Mouse (Mus musculus) T-helper 17 cell (primary cell): ENCODE data around the gene Muc5ac.

Experiments used
- in situ Hi-C, 2 experiments: fragments of 300-600 bp; cut with MboI, MseI; formaldehyde crosslinking; loops; 1 replicate in 1 of 2; 2 replicates in 1 of 2; pipeline ENCODE4 v1.15.1; 2025; ENCODE audit warnings: high pct_unique_total_duplicates in 2 of 2

Muc5ac gene

GRCm38 (mm10) chr7:141824398-141824797, 35.6 kb downstream of the Muc5ac start:
- in situ Hi-C loops = loop anchor here in 1 of 2 experiments (5.0 kb wide), 1 partner anchor 77 kb away; no protein-coding TSS in a partner anchor

GRCm38 (mm10) chr7:141835941-141836340, 47.2 kb downstream of the Muc5ac start:
- in situ Hi-C loops = loop anchor here in 1 of 2 experiments (10.0 kb wide), 1 partner anchor 131 kb away; no protein-coding TSS in a partner anchor

- in situ Hi-C loops = loop anchor here in 1 of 2 experiments (10.0 kb wide), 1 partner anchor 132 kb away; no protein-coding TSS in a partner anchor
Observed at GRCm38 (mm10) chr7:141836423-141836822, 47.7 kb downstream of the Muc5ac start.

GRCm38 (mm10) chr7:141838779-141839178, 50.0 kb downstream of the Muc5ac start, which contains the start of gene Muc5b:
Muc5b (plus strand) TSS chr7:141839070.
- in situ Hi-C loops = loop anchor here in 1 of 2 experiments (10.0 kb wide), 1 partner anchor 134 kb away; no protein-coding TSS in a partner anchor

DNA sequence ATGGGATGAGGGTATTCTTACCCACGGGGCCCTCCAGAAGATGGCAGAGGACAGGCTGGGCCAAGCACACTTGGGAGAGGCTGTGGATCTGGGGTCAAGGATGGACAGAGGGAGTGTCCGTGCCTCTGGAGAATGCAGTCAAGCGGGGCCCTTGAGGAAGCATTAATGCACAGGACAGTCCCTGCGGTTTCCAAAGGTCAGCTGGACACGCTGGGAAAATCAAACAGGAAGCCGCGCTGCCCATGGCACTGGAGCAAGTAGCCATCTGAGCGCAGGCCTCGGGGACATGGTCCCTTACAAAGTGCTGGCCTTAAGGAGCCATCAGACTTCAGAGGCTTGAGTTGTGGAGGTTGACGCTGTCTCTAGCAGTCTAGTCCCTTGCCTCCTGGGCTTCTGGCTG, 51.6 kb downstream of the Muc5ac start:
- in situ Hi-C loops = no loop called here

DNA sequence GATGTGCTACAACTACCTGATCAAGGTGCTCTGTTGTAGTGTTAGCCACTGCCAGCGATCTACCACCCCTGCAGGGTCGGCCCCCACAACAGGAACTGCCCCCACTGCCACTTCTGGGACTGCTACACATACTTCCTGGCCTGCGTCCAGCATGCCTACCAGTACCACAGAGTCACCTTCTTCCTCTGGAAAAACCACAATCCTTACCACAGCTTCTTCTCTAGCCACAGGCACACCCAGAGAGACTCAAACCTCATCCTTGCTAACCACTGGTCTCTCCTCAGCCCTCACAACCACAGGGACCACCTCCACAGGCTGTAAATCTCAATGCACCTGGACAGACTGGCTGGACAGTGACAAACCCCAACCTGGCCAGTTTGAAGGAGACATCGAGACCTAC, 72.3 kb downstream of the Muc5ac start:
- in situ Hi-C loops = loop anchor here in 1 of 2 experiments (10.0 kb wide), 1 partner anchor 864 kb away; no protein-coding TSS in a partner anchor
